Mouse (Mus musculus): ENCODE data around the gene Nos3.

Nos3 gene

DNA sequence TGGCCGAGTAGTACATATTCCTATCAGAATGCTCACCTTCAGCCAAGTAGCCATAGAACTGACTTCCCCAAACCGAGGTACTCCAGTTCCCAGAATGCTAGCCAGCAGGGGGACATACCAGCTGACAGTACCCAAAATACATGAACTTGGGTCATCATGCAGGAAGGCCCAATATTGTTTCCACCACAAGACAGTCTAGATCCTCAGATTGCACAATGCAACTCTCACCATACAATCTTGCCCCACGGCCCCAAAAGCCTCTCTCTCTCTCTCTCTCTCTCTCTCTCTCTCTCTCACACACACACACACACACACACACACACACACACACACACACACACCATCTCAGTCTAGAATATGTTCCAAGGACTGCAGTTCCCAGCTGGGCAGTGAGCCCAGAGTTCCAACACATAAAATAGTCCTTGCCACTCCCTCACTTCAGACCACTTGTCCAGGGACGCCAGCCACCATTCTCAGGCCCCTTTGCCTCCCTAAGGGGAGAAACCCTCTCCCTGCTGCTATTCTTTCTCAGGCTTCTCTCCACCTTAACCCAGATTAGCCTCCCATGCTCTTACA lies 37.7 kb upstream of the Nos3 start:
- peaks cover 62% of the 10 kb centered on the region for H3K4me1 ChIP-seq (replicated peaks; ENCODE audit: low read depth, low read length)
- peaks cover 15% of the 10 kb centered on the region; the same call in 1 of the 2 replicates for H3K36me3 ChIP-seq (ENCODE audit: insufficient read depth, low read length)
- no peaks in the 10 kb centered on the region for H3K9me3 ChIP-seq (ENCODE audit: low read length)
- H3K4me3 ChIP-seq (replicated peaks; ENCODE audit: low read length), result no peak overlapping the region
- no peak for TF ChIP-seq CTCF (conservative IDR thresholded peaks at IDR 0.05; ENCODE audit: low read length)
- TF ChIP-seq POU5F1 (IDR thresholded peaks at IDR 0.05; ENCODE audit: borderline replicate concordance, low read length), result no peak
- no peak for TF ChIP-seq NANOG (IDR thresholded peaks at IDR 0.05; ENCODE audit: borderline replicate concordance, low read length)
- H3K27me3 ChIP-seq (ENCODE audit: insufficient read depth, low read length), result peaks cover 91% of the 10 kb centered on the region

DNA sequence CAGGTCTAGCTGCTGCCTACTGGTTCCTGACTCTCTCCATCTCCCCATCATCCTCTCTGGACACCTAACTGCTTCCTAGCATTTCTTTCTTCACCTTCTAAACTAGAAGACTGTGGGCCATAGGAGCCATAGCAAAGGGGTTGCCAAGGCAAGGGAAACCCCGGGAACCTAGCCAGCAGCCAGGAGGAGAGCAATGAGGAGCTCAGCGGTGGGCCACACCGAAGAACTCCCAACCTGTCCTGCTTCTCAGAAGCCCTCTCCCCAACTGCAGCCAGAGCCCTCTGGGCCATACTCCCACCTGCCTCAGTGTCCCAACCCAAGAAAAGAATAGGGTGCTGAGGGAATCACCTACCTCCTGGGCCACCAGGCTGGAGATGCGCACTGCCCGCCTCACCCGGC lies 35.8 kb upstream of the Nos3 start:
- peaks cover 49% of the 10 kb centered on the region for H3K4me1 ChIP-seq (replicated peaks; ENCODE audit: low read depth, low read length)
- H3K9me3 ChIP-seq (ENCODE audit: low read length), result no peaks in the 10 kb centered on the region
- peaks cover 86% of the 10 kb centered on the region for H3K27me3 ChIP-seq (ENCODE audit: insufficient read depth, low read length)
- peak overlapping the region; percentile 76 for H3K4me3 ChIP-seq (replicated peaks; ENCODE audit: low read length)
- TF ChIP-seq NANOG (IDR thresholded peaks at IDR 0.05; ENCODE audit: borderline replicate concordance, low read length), result no peak
- no peak for TF ChIP-seq CTCF (conservative IDR thresholded peaks at IDR 0.05; ENCODE audit: low read length)
- no peak for TF ChIP-seq POU5F1 (IDR thresholded peaks at IDR 0.05; ENCODE audit: borderline replicate concordance, low read length)
- peaks cover 12% of the 10 kb centered on the region; the same call in 1 of the 2 replicates for H3K36me3 ChIP-seq (ENCODE audit: insufficient read depth, low read length)

DNA sequence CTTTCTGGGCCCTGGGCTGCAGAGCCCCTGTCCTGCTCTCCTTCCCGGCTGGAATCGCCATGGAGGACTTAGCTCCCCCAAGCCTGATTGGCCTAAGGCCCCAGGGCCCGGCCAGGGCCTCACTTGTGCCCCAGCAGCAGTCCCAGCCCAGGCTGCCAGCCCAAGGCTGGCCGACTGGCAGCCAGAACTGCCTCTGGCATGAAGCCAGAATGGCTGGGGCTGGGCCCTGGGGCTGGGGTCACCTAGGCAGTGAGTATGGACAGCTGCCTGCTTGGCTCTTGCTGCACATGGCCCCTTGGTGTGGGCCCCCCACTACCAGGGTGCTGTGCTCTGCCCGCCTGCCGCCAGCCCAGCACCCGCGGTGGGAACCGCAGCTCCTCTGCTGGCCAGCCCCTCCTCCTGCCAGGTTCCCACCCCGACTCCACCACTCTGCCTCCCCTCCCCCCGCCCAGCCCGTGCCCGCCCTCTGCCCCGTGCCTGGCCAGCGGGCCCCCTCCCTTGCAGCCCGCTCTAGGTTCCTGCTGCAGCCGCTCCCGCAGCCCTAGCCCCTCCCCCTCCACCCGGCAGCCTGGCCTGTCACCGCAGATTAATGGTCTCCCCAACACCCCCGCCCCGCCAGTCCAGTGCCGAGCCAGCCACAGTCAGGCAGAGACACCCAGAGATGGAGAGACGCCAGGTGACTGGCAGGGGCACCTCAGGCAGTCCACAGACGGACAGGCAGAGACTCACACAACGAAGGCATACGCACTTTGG lies 35.2 kb upstream of the Nos3 start:
- Histone ChIP-seq H3K4me1 (replicated peaks; ENCODE audit: low read depth, low read length) (peaks cover 46% of the 10 kb centered on the region), H3K27me3 (ENCODE audit: insufficient read depth, low read length) (peaks cover 81% of the 10 kb centered on the region), H3K4me3 (replicated peaks; ENCODE audit: low read length) (peak overlapping the region; percentile 76), H3K9me3 (ENCODE audit: low read length) (no peaks in the 10 kb centered on the region), H3K36me3 (ENCODE audit: insufficient read depth, low read length) (peaks cover 7% of the 10 kb centered on the region; the same call in 1 of the 2 replicates)
- TF ChIP-seq CTCF (conservative IDR thresholded peaks at IDR 0.05; ENCODE audit: low read length) (no peak), POU5F1 (IDR thresholded peaks at IDR 0.05; ENCODE audit: borderline replicate concordance, low read length) (no peak), NANOG (IDR thresholded peaks at IDR 0.05; ENCODE audit: borderline replicate concordance, low read length) (no peak)

DNA sequence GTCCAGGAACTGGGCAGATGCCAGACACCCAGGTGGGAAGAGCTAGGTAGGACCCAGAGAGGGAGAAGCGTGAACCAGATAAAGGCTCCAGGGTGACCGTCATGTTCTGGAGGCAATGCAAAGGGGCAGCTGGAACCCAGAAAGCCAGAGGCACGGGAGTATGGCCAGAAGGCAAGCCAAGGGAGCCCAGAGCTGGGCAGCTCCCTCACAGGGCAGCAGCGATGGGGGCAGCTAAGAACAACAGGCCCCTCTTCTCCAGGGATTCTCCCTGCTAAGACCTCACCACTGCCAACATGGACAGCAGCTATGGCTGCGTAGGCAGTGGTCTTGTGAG lies 34.7 kb upstream of the Nos3 start:
- no peaks in the 10 kb centered on the region for H3K9me3 ChIP-seq (ENCODE audit: low read length)
- peaks cover 76% of the 10 kb centered on the region for H3K27me3 ChIP-seq (ENCODE audit: insufficient read depth, low read length)
- peaks cover 45% of the 10 kb centered on the region for H3K4me1 ChIP-seq (replicated peaks; ENCODE audit: low read depth, low read length)
- H3K4me3 ChIP-seq (replicated peaks; ENCODE audit: low read length), result peak overlapping the region; percentile 76
- TF ChIP-seq CTCF (conservative IDR thresholded peaks at IDR 0.05; ENCODE audit: low read length) (no peak), NANOG (IDR thresholded peaks at IDR 0.05; ENCODE audit: borderline replicate concordance, low read length) (no peak), POU5F1 (IDR thresholded peaks at IDR 0.05; ENCODE audit: borderline replicate concordance, low read length) (no peak)
- 0 out of 2 replicates have a peak, but pooled peaks cover 5% of the 10 kb centered on the region for H3K36me3 ChIP-seq (ENCODE audit: insufficient read depth, low read length)

DNA sequence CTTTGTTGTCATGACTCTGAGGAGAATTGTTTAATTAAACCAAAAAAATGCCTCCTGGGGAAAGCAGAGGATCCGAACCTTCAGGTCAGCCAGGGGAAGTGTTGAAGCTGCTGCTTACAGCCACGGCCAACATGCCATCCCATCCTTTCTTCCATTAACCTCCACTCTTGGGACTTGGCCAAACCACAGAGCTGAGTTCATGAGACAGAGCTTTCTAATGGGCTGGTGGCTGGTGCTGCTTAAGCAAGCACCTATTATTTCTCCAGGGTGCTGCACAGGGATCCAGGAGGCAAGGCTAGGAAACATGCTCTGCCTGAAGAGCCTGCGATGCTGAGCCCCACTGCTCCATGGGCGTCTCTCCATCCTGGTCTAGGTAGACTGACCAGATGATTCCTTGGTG lies 32.2 kb upstream of the Nos3 start:
- no peak for TF ChIP-seq POU5F1 (IDR thresholded peaks at IDR 0.05; ENCODE audit: borderline replicate concordance, low read length)
- TF ChIP-seq NANOG (IDR thresholded peaks at IDR 0.05; ENCODE audit: borderline replicate concordance, low read length), result no peak
- H3K36me3 ChIP-seq (ENCODE audit: insufficient read depth, low read length), result no peaks in the 10 kb centered on the region
- no peaks in the 10 kb centered on the region for H3K9me3 ChIP-seq (ENCODE audit: low read length)
- H3K27me3 ChIP-seq (ENCODE audit: insufficient read depth, low read length), result peaks cover 53% of the 10 kb centered on the region
- H3K4me1 ChIP-seq (replicated peaks; ENCODE audit: low read depth, low read length), result peaks cover 47% of the 10 kb centered on the region
- no peak overlapping the region for H3K4me3 ChIP-seq (replicated peaks; ENCODE audit: low read length)

DNA sequence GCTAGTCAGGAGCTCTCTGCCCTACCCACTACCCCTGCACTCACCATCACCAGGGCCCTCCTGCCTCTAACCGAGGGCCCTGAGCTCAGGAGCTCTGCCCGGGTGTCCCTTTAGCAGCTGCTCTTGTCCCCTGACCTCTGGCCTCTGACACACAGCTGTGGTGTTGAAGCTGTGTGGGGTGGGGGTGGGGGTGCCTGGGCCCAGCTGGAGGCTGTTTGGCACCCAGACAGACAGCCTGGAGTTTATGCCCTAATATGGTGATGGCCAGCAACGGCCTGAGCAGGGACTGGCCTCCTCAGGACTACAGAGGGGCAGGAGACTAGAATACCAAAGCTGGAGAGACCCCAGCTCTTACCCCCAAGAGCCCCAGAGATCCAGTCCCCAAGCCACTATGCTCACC lies 29.9 kb upstream of the Nos3 start:
- peaks cover 32% of the 10 kb centered on the region for H3K27me3 ChIP-seq (ENCODE audit: insufficient read depth, low read length)
- H3K36me3 ChIP-seq (ENCODE audit: insufficient read depth, low read length), result no peaks in the 10 kb centered on the region; the same call in 1 of the 2 replicates
- TF ChIP-seq POU5F1 (IDR thresholded peaks at IDR 0.05; ENCODE audit: borderline replicate concordance, low read length) (no peak), CTCF (conservative IDR thresholded peaks at IDR 0.05; ENCODE audit: low read length) (no peak), NANOG (IDR thresholded peaks at IDR 0.05; ENCODE audit: borderline replicate concordance, low read length) (no peak)
- H3K4me1 ChIP-seq (replicated peaks; ENCODE audit: low read depth, low read length), result peaks cover 45% of the 10 kb centered on the region
- H3K4me3 ChIP-seq (replicated peaks; ENCODE audit: low read length), result no peak overlapping the region
- H3K9me3 ChIP-seq (ENCODE audit: low read length), result no peaks in the 10 kb centered on the region

DNA sequence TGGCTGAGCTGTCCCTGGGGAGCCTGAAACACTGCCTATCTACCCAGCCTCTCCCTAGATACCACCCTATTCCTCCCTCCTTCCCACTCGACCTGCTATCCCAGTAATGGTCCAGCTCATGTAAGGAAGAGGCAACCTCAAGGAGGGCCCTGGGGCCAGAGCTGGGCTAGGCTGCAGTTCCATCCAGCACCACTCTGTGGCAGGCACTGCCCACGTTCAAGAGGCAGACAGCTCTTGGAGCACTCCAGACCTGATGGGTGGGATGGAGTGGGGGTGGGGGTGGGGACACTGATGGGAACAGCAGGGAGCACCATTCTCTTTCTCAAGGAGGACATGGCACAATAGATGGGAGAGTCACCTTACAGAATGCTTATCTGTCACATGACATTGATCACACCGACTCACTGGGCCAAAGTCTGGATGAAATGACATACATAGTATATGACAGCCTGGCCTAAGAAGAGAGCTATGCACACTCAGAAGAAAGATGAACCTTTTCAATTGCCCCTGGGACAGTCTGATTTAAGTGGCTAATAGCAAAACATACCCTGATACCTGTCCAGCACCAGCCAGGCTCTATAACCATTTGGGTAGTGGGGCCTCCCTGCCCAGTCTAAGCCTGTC lies 28.6 kb upstream of the Nos3 start:
- no peak overlapping the region for H3K4me3 ChIP-seq (replicated peaks; ENCODE audit: low read length)
- peaks cover 19% of the 10 kb centered on the region for H3K27me3 ChIP-seq (ENCODE audit: insufficient read depth, low read length)
- no peaks in the 10 kb centered on the region; the same call in 1 of the 2 replicates for H3K36me3 ChIP-seq (ENCODE audit: insufficient read depth, low read length)
- TF ChIP-seq CTCF (conservative IDR thresholded peaks at IDR 0.05; ENCODE audit: low read length) (peak; percentile 59), NANOG (IDR thresholded peaks at IDR 0.05; ENCODE audit: borderline replicate concordance, low read length) (no peak)
- H3K4me1 ChIP-seq (replicated peaks; ENCODE audit: low read depth, low read length), result peaks cover 41% of the 10 kb centered on the region
- no peaks in the 10 kb centered on the region for H3K9me3 ChIP-seq (ENCODE audit: low read length)

DNA sequence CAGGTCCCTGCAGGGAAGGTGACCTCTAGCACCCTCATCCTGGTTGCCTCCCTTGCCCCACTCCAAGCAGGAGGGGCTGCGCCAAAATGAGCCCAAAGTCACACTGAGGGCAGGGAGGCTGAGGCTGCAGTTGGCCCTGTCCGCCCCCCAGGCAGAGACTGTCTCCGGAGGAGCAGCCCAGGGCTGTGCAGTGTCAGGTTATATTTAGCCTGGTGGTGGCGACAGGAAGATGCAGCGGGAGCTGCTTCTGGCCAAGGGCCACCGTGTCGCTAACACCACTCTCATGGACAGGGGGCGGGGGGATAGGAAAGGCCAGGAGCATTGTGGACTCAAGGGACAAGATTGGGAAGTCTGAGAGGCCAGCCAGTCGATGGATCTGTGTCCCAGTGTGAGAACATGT lies 27.2 kb upstream of the Nos3 start:
- peaks cover 6% of the 10 kb centered on the region; the same call in 1 of the 2 replicates for H3K27me3 ChIP-seq (ENCODE audit: insufficient read depth, low read length)
- H3K4me3 ChIP-seq (replicated peaks; ENCODE audit: low read length), result no peak overlapping the region
- no peaks in the 10 kb centered on the region for H3K9me3 ChIP-seq (ENCODE audit: low read length)
- H3K4me1 ChIP-seq (replicated peaks; ENCODE audit: low read depth, low read length), result peaks cover 30% of the 10 kb centered on the region
- H3K36me3 ChIP-seq (ENCODE audit: insufficient read depth, low read length), result no peaks in the 10 kb centered on the region; the same call in 1 of the 2 replicates
- TF ChIP-seq CTCF (conservative IDR thresholded peaks at IDR 0.05; ENCODE audit: low read length) (no peak), NANOG (IDR thresholded peaks at IDR 0.05; ENCODE audit: borderline replicate concordance, low read length) (no peak), POU5F1 (IDR thresholded peaks at IDR 0.05; ENCODE audit: borderline replicate concordance, low read length) (no peak)
